Mouse (Mus musculus): Measurements from ENCODE around the gene Jtb. TPM values are rescaled to one million over a fixed set of nuclear protein-coding genes. Genes with fewer than 3 reads are reported as not detected.

The Jtb gene
- polyA plus RNA-seq, 1 experiment from 2014 or later: 112 TPM

DNA sequence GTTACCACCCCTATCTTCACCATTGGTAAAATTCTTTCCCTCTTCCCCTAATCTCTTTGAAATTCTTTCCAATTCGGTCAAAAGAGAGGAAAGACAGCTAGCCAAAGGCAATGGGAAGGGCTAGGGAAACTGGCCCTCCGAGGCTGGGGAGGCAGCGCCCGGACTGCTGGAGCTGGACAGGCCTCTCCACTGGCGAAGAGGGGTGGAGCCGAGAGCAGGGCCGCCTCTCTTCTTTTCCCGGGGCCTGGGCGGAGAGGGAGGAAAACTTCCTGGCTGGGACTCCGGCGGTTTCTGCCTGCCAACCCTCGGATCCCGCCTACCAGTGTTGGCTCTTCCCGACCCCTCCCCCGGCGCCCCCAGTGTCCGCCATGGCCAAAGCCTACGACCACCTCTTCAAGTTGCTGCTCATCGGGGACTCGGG lies 10.9 kb upstream of the Jtb start:
- H3K4me2 ChIP-seq: peak overlapping the region; percentile 71
- H3K4me3 ChIP-seq (ENCODE audit: low read depth, low read length): peak overlapping the region; percentile 36
- peak overlapping the region; percentile 51 for H3K27ac ChIP-seq (ENCODE audit: low read depth, low read length)
- H3K36me3 ChIP-seq (ENCODE audit: control insufficient read depth, insufficient read depth, low read length): no peaks in the 10 kb centered on the region; the same call in 1 of the 2 replicates
- H3K9ac ChIP-seq (ENCODE audit: low read length): peak overlapping the region; percentile 74
- WGBS: 0% methylated on average over 18 of the region's 20 CpGs
- H3K9me3 ChIP-seq (ENCODE audit: control insufficient read depth, low read length): no peaks in the 10 kb centered on the region
- ATAC-seq (ENCODE audit: low FRiP score) (peak; percentile 78), DNase-seq (ENCODE audit: low spot score, missing footprints) (peak; percentile 95)
- peaks cover 9% of the 10 kb centered on the region for H3K4me1 ChIP-seq (ENCODE audit: control insufficient read depth, insufficient read depth, low read length)
- no peaks in the 10 kb centered on the region for H3K27me3 ChIP-seq (ENCODE audit: control insufficient read depth, insufficient read depth, low read length)

DNA sequence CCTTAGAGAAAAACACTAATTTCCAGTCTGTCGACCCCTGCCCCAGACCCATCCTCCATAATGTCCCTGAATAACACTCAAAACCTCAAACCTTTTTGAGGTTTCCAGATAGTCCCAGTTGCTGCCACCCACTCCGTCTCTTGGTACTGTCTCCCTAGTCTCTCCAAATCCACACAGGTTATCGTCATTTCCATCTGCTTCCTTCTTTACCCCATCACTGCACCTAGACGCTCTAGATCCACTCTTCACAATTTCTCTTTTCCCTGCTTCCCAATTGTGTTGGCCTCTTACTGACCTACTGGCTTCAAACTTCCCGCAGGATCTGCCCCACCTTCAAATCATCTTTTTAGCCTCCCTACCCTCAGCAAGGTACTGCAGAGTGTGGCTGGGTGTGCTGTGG lies 10.3 kb upstream of the Jtb start:
- ATAC-seq (ENCODE audit: low FRiP score) (no peak), DNase-seq (ENCODE audit: low spot score, missing footprints) (peak; percentile 78)
- Histone ChIP-seq H3K4me1 (ENCODE audit: control insufficient read depth, insufficient read depth, low read length) (peaks cover 9% of the 10 kb centered on the region), H3K27ac (ENCODE audit: low read depth, low read length) (no peak overlapping the region), H3K4me2 (peak overlapping the region; percentile 71), H3K9ac (ENCODE audit: low read length) (peak overlapping the region; percentile 74), H3K4me3 (ENCODE audit: low read depth, low read length) (peak overlapping the region; percentile 36), H3K27me3 (ENCODE audit: control insufficient read depth, insufficient read depth, low read length) (no peaks in the 10 kb centered on the region), H3K9me3 (ENCODE audit: control insufficient read depth, low read length) (no peaks in the 10 kb centered on the region), H3K36me3 (ENCODE audit: control insufficient read depth, insufficient read depth, low read length) (no peaks in the 10 kb centered on the region; the same call in 1 of the 2 replicates)
- WGBS: 25% methylated on average over 5 of the region's 5 CpGs

DNA sequence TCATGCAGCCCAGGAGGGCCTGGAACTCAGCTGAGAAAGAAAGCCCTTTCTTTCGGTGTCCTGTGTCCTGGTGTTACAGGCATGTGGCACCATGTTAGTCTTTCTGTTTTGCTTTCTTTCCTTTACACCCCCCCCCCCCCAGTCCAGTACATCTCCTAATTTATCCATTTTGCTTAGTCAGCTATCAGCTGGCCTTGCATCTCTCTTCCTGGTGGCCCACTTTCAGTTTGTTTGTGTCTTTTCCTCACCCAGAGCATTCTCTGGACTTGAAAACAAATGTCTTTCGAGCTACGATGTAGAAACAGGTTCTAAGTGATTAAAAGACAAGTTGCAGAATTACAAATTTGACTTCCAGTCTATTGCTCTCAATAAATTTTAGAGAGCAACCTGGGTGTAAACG lies 8.9 kb upstream of the Jtb start:
- Histone ChIP-seq H3K9ac (ENCODE audit: low read length) (no peak overlapping the region), H3K4me2 (no peak overlapping the region), H3K27ac (ENCODE audit: low read depth, low read length) (no peak overlapping the region), H3K4me3 (ENCODE audit: low read depth, low read length) (no peak overlapping the region), H3K9me3 (ENCODE audit: control insufficient read depth, low read length) (no peaks in the 10 kb centered on the region), H3K27me3 (ENCODE audit: control insufficient read depth, insufficient read depth, low read length) (no peaks in the 10 kb centered on the region), H3K4me1 (ENCODE audit: control insufficient read depth, insufficient read depth, low read length) (peaks cover 9% of the 10 kb centered on the region), H3K36me3 (ENCODE audit: control insufficient read depth, insufficient read depth, low read length) (no peaks in the 10 kb centered on the region; the same call in 1 of the 2 replicates)
- DNase-seq (ENCODE audit: low spot score, missing footprints): no peak
- 91% methylated on average over 4 of the region's 4 CpGs for WGBS
- no peak for ATAC-seq (ENCODE audit: low FRiP score)

DNA sequence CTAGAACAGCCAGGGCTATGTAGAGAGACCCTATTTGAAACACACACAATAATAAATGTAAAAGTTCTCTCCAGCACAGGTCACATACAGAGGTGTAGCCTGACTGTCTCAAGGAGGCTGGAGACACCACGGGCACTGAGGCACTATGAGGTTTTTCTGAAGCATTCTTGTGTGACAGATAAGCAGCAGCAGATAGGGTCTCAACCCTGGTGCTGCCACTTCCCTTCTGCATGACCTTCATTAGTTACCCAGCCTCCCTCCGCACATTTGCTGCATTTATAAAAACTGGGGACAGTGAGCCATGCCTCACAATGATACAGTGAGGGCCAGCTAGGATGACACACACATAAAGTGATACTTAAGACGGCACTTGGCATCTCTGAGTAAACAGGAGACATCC lies 8.5 kb upstream of the Jtb start:
- no peak for ATAC-seq (ENCODE audit: low FRiP score)

DNA sequence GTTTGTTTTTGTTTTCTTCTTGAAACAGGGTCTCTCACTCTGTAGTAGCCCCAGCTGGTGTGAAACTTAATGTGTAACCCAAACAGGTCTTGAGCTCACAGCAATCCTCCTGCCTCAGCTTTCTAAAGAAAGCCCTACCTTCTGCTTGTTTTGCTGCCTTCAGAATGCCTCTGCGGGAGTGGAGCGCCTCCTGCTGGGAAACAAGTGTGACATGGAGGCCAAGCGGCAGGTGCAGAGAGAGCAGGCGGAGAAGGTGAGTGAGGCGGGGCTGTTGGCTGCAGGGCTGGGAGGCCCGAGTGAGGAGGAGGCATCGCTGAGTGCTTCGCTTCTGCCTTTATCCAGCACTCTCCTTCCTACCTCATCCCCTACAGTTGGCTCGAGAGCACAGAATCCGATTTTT lies 7.1 kb upstream of the Jtb start:
- ATAC-seq (ENCODE audit: low FRiP score): no peak
- no peak overlapping the region for H3K4me2 ChIP-seq
- H3K9me3 ChIP-seq (ENCODE audit: control insufficient read depth, low read length): no peaks in the 10 kb centered on the region
- no peak overlapping the region for H3K4me3 ChIP-seq (ENCODE audit: low read depth, low read length)
- H3K9ac ChIP-seq (ENCODE audit: low read length): no peak overlapping the region
- H3K36me3 ChIP-seq (ENCODE audit: control insufficient read depth, insufficient read depth, low read length): no peaks in the 10 kb centered on the region; the same call in 1 of the 2 replicates
- no peak for DNase-seq (ENCODE audit: low spot score, missing footprints)
- no peak overlapping the region for H3K27ac ChIP-seq (ENCODE audit: low read depth, low read length)
- WGBS: 83% methylated on average over 10 of the region's 10 CpGs
- H3K27me3 ChIP-seq (ENCODE audit: control insufficient read depth, insufficient read depth, low read length): no peaks in the 10 kb centered on the region
- H3K4me1 ChIP-seq (ENCODE audit: control insufficient read depth, insufficient read depth, low read length): peaks cover 9% of the 10 kb centered on the region

More for the DNA sequence above, 8.5 kb upstream of the Jtb start:
- Histone ChIP-seq H3K4me1 (ENCODE audit: control insufficient read depth, insufficient read depth, low read length) (peaks cover 9% of the 10 kb centered on the region), H3K36me3 (ENCODE audit: control insufficient read depth, insufficient read depth, low read length) (no peaks in the 10 kb centered on the region; the same call in 1 of the 2 replicates), H3K9me3 (ENCODE audit: control insufficient read depth, low read length) (no peaks in the 10 kb centered on the region), H3K27ac (ENCODE audit: low read depth, low read length) (no peak overlapping the region), H3K9ac (ENCODE audit: low read length) (no peak overlapping the region), H3K4me3 (ENCODE audit: low read depth, low read length) (no peak overlapping the region), H3K27me3 (ENCODE audit: control insufficient read depth, insufficient read depth, low read length) (no peaks in the 10 kb centered on the region), H3K4me2 (no peak overlapping the region)
- 87% methylated on average over 3 of the region's 3 CpGs for WGBS
- no peak for DNase-seq (ENCODE audit: low spot score, missing footprints)

DNA sequence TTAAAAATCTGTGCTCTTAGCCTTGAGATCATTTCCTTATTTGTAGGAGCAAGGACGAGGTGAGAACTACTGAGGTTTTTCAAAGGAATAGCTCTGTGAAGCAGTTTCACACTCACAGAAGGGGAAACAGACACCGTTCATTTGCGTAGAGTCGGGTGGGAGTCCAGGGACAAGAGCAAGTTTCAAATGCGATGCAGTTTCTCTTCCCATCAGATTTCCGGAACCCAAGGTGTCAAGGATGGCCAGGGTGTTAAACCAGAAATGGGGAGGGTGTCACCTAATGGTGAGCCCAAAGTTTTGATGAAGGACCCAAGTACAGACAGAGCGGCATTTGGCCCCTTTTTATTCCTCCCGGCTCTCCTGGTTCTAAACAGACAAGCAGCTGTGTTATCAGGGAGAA lies 322 bp upstream of the Jtb start:
- Histone ChIP-seq H3K36me3 (ENCODE audit: control insufficient read depth, insufficient read depth, low read length) (peaks cover 3% of the 10 kb centered on the region; the same call in 1 of the 2 replicates), H3K27me3 (ENCODE audit: control insufficient read depth, insufficient read depth, low read length) (no peaks in the 10 kb centered on the region), H3K4me1 (ENCODE audit: control insufficient read depth, insufficient read depth, low read length) (peaks cover 5% of the 10 kb centered on the region; the same call in 1 of the 2 replicates), H3K9me3 (ENCODE audit: control insufficient read depth, low read length) (no peaks in the 10 kb centered on the region), H3K4me3 (ENCODE audit: low read depth, low read length) (peak overlapping the region; percentile 83), H3K27ac (ENCODE audit: low read depth, low read length) (peak overlapping the region; percentile 45; the same call in 1 of the 2 replicates), H3K4me2 (peak overlapping the region; percentile 83), H3K9ac (ENCODE audit: low read length) (peak overlapping the region; percentile 83)
- ATAC-seq (ENCODE audit: low FRiP score) (no peak), DNase-seq (ENCODE audit: low spot score, missing footprints) (no peak)
- 15% methylated on average over 8 of the region's 8 CpGs for WGBS

DNA sequence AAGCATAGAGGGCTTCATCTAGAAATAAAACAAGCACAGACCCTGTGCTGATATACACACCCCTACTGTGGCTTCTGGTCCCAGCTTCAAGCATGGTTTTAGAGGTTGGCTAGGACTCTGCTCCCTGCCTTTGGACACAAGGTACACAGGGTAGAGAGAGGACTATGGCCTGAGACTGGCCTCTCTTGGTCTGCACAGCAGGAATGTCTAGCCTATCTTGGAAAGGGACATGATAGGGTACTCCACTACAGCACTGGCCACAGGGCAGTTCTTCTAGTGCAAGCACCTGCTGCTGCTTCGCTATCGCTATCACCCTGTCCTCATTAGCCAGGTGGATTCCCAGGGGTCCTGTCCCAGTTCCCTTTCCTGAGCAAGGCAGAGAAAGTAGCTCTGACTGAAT lies 9.9 kb downstream of the Jtb start:
- no peak for ATAC-seq (ENCODE audit: low FRiP score)
- WGBS: 92% methylated on average over 2 of the region's 2 CpGs
- Histone ChIP-seq H3K36me3 (ENCODE audit: control insufficient read depth, insufficient read depth, low read length) (no peaks in the 10 kb centered on the region), H3K27ac (ENCODE audit: low read depth, low read length) (no peak overlapping the region), H3K4me2 (no peak overlapping the region), H3K4me1 (ENCODE audit: control insufficient read depth, insufficient read depth, low read length) (peaks cover 6% of the 10 kb centered on the region), H3K9ac (ENCODE audit: low read length) (no peak overlapping the region), H3K9me3 (ENCODE audit: control insufficient read depth, low read length) (no peaks in the 10 kb centered on the region), H3K4me3 (ENCODE audit: low read depth, low read length) (no peak overlapping the region), H3K27me3 (ENCODE audit: control insufficient read depth, insufficient read depth, low read length) (no peaks in the 10 kb centered on the region)
- DNase-seq (ENCODE audit: low spot score, missing footprints): peak; percentile 70

DNA sequence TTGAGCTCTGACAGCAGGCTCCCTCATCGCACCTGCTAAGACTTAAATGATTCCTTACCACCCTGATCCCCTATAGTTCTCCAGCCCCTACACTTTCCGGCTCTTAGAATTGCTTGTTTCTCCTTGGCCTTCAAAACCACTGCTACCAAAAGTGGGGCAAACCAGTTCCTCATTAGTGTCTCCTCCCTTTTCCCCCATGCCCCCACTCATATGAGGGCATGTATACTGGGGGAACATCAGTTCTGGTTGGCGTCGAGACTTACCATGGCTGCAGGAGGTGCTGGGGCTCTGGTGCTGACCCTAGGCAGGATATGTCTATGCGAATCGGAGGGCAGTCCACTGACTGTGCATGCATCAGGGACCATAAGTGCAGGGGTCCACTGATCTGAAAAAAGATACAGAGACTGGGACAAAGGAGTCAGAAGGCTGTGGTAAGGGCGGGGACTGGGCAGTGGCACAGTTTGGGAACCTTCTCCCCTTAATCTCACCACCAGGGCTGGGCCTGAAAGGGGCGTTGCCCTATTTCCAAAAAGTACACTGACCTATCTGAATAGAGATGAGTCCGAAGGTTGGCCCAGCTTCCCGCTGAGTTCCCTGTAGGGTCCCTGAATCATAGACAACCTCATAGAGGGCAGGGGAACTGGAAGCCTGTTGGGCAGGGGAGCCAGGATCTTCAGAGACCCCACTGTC lies 10.4 kb downstream of the Jtb start:
- no peak overlapping the region for H3K4me2 ChIP-seq

DNA sequence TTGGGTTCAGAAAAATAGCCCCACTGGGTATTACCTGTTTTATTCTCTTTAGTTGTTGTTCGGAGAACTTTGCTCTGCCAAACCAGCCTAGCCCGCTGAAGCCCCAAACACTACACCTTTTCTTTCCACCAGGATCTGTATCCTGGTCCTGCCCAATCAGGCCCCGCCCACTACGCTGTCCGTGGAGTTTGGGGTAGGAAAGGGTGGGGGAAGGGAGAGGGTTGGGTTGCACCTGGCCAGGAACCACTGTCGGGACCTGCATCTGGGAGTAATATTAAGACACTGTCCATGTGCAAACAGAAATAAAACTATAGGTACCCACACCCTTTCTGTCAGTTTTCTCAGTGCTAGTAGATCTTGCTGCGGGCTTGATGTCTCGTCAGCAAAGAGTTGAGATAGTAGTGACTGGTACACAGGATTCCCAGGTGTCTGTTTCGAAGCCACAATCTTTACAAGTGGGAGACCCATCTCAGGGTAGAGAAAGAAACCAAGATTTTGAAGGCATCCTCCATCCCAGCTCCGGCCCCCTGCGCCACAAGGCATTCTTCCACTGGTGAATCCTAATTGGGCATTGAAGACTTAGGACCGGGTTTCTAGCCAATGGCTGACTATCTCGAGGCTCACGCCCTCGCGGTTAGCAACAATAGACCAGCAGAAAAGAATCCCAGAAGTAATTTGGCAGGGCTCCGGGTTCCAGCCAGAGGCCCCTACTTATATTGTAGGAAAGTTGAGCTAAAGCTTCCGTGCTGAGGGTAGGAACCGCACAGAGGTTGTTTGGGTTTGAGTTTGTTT lies 11.8 kb downstream of the Jtb start, which contains the start of gene Creb3l4:
TSS of gene Creb3l4 (minus strand) at position 529 of the 792 bp plus-strand sequence.
- ATAC-seq (ENCODE audit: low FRiP score) (peak; percentile 79), DNase-seq (ENCODE audit: low spot score, missing footprints) (peak; percentile 96)
- no peaks in the 10 kb centered on the region for H3K36me3 ChIP-seq (ENCODE audit: control insufficient read depth, insufficient read depth, low read length)
- under 1% methylated on average over 19 of the region's 19 CpGs for WGBS
- no peaks in the 10 kb centered on the region for H3K27me3 ChIP-seq (ENCODE audit: control insufficient read depth, insufficient read depth, low read length)
- H3K9me3 ChIP-seq (ENCODE audit: control insufficient read depth, low read length): no peaks in the 10 kb centered on the region
- H3K9ac ChIP-seq (ENCODE audit: low read length): peak within 1 kb of the TSS; percentile 59
- H3K4me1 ChIP-seq (ENCODE audit: control insufficient read depth, insufficient read depth, low read length): peaks cover 10% of the 10 kb centered on the region
- H3K4me3 ChIP-seq (ENCODE audit: low read depth, low read length): peak within 1 kb of the TSS; percentile 25
- peak within 1 kb of the TSS; percentile 55 for H3K4me2 ChIP-seq
- H3K27ac ChIP-seq (ENCODE audit: low read depth, low read length): no peak within 1 kb of the TSS

More for the DNA sequence above, 10.4 kb downstream of the Jtb start:
- ATAC-seq (ENCODE audit: low FRiP score): no peak
- no peak overlapping the region for H3K9ac ChIP-seq (ENCODE audit: low read length)
- WGBS: 82% methylated on average over 10 of the region's 10 CpGs
- no peaks in the 10 kb centered on the region for H3K36me3 ChIP-seq (ENCODE audit: control insufficient read depth, insufficient read depth, low read length)
- H3K27me3 ChIP-seq (ENCODE audit: control insufficient read depth, insufficient read depth, low read length): no peaks in the 10 kb centered on the region
- no peak overlapping the region for H3K4me3 ChIP-seq (ENCODE audit: low read depth, low read length)
- no peak overlapping the region for H3K27ac ChIP-seq (ENCODE audit: low read depth, low read length)
- peaks cover 6% of the 10 kb centered on the region for H3K4me1 ChIP-seq (ENCODE audit: control insufficient read depth, insufficient read depth, low read length)
- no peak for DNase-seq (ENCODE audit: low spot score, missing footprints)
- H3K9me3 ChIP-seq (ENCODE audit: control insufficient read depth, low read length): no peaks in the 10 kb centered on the region
